ENCODE assay signal across 26 mouse cellular contexts in the genomic region with DNA sequence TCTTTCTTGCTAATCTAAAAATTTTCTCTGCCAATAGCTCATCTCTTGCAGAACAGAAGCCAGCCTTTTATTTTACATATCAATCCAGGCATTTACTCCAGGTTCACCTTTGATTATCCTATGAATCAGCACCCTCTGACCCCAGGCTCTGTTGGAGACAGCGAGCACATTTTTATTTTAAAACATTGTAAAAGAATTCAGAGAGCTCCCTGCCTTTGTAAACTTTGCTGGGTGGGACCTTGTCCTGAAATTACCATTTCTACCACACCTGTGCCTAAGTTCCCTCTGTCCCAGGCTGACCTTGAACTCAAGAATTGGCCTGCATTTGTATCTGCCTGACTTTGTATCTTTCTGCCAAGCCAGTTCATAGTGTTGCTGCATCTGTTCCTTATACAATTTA. TPM values are rescaled to one million over a fixed set of nuclear protein-coding genes. Genes with fewer than 3 reads are reported as not detected.
"Had no signal": no experiment of that assay in that cellular context is flagged by ENCODE, and none has a peak within 500 bp of the region (broad histone marks: within the 10 kb centered on the region; RNA-seq: fewer than 3 reads in every experiment).

No protein-coding gene starts in this region.

- H3K9ac ChIP-seq: heart, embryonic 12.5 days; hindbrain, embryonic 13.5 days; hindbrain, embryonic 15.5 days; intestine, embryonic 15.5 days; limb, embryonic 12.5 days; liver, embryonic 12.5 days; liver, embryonic 14.5 days had no signal

- H3K36me3 ChIP-seq: heart, embryonic 10.5 days; heart, embryonic 12.5 days; hindbrain, embryonic 13.5 days; hindbrain, embryonic 15.5 days; intestine, embryonic 15.5 days; limb, embryonic 10.5 days; limb, embryonic 12.5 days; liver, embryonic 12.5 days had no signal

- H3K4me1 ChIP-seq: heart, embryonic 10.5 days; heart, embryonic 12.5 days; hindbrain, embryonic 13.5 days; hindbrain, embryonic 15.5 days; intestine, embryonic 15.5 days; limb, embryonic 10.5 days; limb, embryonic 12.5 days; liver, embryonic 12.5 days had no signal

- H3K27ac ChIP-seq: gastrocnemius, adult 2 months; heart, embryonic 10.5 days; hindbrain, embryonic 13.5 days; hindbrain, embryonic 15.5 days; hindbrain, postnatal 0 days; intestine, embryonic 15.5 days; layer of hippocampus, adult 2 months; left cerebral cortex, adult 2 months; limb, embryonic 10.5 days; limb, embryonic 12.5 days; liver, embryonic 12.5 days; liver, embryonic 14.5 days had no signal

- ATAC-seq: hindbrain, postnatal 0 days; intestine, embryonic 15.5 days; intestine, postnatal 0 days; liver, embryonic 12.5 days had no signal

- DNase-seq: gastrocnemius, adult 2 months; gastrocnemius, postnatal 10 days; gastrocnemius, postnatal 25 days; heart, adult 18-20 months; heart, postnatal 10 days; kidney, adult 18-20 months; kidney, adult 8-10 months; kidney, postnatal 10 days; kidney, postnatal 25 days; kidney, postnatal 4 days had no signal

- H3K4me3 ChIP-seq: gastrocnemius, adult 2 months; heart, embryonic 10.5 days; heart, embryonic 12.5 days; hindbrain, embryonic 13.5 days; hindbrain, embryonic 15.5 days; intestine, embryonic 15.5 days; layer of hippocampus, adult 2 months; left cerebral cortex, adult 2 months; limb, embryonic 10.5 days; limb, embryonic 12.5 days; liver, embryonic 12.5 days had no signal

- H3K9me3 ChIP-seq: heart, embryonic 10.5 days; heart, embryonic 12.5 days; hindbrain, embryonic 13.5 days; hindbrain, embryonic 15.5 days; intestine, embryonic 15.5 days; limb, embryonic 10.5 days; limb, embryonic 12.5 days; liver, embryonic 12.5 days had no signal

- H3K27me3 ChIP-seq: heart, embryonic 12.5 days; hindbrain, embryonic 13.5 days; hindbrain, embryonic 15.5 days; intestine, embryonic 15.5 days; limb, embryonic 12.5 days; liver, embryonic 12.5 days had no signal

RNA-seq across cellular contexts. Expression of a gene that starts 17.0 kb away (rescaled TPM):
- total RNA-seq: gastrocnemius, adult 2 months; gastrocnemius, postnatal 10 days; gastrocnemius, postnatal 25 days; heart, adult 8-10 months; heart, postnatal 10 days; heart, postnatal 25 days had no signal
- polyA plus RNA-seq: heart, embryonic 12.5 days; liver, adult 2 months had no signal
